Mouse (Mus musculus) neural tube, embryonic 14.5 days (tissue): ENCODE data around the gene Cpsf4l. TPM values are rescaled to one million over a fixed set of nuclear protein-coding genes. Genes with fewer than 3 reads are reported as not detected.

Source experiments
- ATAC-seq: fragments of 200-750 bp; cut with Nextera tagmentation; 2 replicates; pipeline ENCODE4 v1.8.0; 2017; ENCODE audit warnings: low read depth, mild to moderate bottlenecking, moderate TSS enrichment, moderate library complexity
- H3K27ac ChIP-seq: fragments of 300-500 bp; sonication (generic); 2 replicates; pipeline ENCODE4 v1.5.1; 2014; ENCODE audit warnings: low read depth, mild to moderate bottlenecking, control low read depth, low read length, moderate library complexity, mixed read lengths
- H3K27me3 ChIP-seq: fragments of 300-500 bp; sonication (generic); 2 replicates; pipeline ENCODE4 v1.6.1; 2014; ENCODE audit warnings: low read length; ENCODE audit not compliant: control insufficient read depth, insufficient read depth
- H3K36me3 ChIP-seq: fragments of 300-500 bp; sonication (generic); 2 replicates; pipeline ENCODE4 v1.6.1; 2014; ENCODE audit warnings: low read length, mixed read lengths; ENCODE audit not compliant: control insufficient read depth, insufficient read depth
- H3K4me1 ChIP-seq: fragments of 300-500 bp; sonication (generic); 2 replicates; pipeline ENCODE4 v1.6.1; 2014; ENCODE audit warnings: low read length; ENCODE audit not compliant: control insufficient read depth, insufficient read depth
- H3K4me2 ChIP-seq: fragments of 300-500 bp; sonication (generic); 2 replicates; pipeline ENCODE4 v1.6.1; 2014; ENCODE audit warnings: mild to moderate bottlenecking, low read depth, low read length, control low read depth
- H3K4me3 ChIP-seq: fragments of 300-500 bp; sonication (generic); 2 replicates; pipeline ENCODE4 v1.5.1; 2014; ENCODE audit warnings: low read depth, low read length, control low read depth, mixed read lengths
- H3K9ac ChIP-seq: fragments of 300-500 bp; sonication (generic); replicated peaks from 2 replicates; pipeline ENCODE4 v1.6.1; 2014; ENCODE audit warnings: low read depth, mild to moderate bottlenecking, control low read depth, low read length, mixed read lengths
- H3K9me3 ChIP-seq: fragments of 300-500 bp; sonication (generic); 2 replicates; pipeline ENCODE4 v1.6.1; 2016; ENCODE audit warnings: low read length; ENCODE audit not compliant: control insufficient read depth
- WGBS: fragments of 180-500 bp; shearing (Covaris S2); extraction: QIAGEN DNeasy Blood & Tissue Kit; methylation state at CpG from one replicate; pipeline ENCODE4 v1.1.7; 2014; 5-methylcytosine and 5-hydroxymethylcytosine counted together
- polyA plus RNA-seq: library from polyadenylated mRNA; unstranded; fragments of >200 nt; fragmentation: Nextera tagmentation; extraction: Ambion mirVana; gene quantifications from 2 replicates; pipeline ENCODE4 v1.2.1, GENCODE M21; 2014

The Cpsf4l gene
- polyA plus RNA-seq, 1 experiment from 2014 or later, result 0.72 TPM

DNA sequence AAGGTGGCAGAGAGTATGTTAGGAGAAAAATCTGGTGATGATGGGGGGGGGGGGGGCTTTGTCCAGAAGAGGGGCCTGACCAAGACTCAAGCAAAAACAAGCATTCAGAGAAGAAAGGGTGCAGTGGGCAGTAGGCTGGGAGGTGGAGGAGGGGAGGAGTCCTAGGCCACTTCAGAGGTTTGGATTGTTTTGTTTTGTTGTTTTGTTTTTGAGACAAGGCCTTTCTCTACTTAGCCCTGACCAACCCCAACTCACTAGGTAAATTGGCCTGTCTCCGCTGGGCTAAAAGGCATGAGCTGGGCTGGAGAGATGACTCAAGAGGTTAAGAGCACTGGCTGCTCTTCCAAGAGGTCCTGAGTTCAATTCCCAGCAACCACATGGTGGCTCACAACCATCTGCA lies 1.2 kb upstream of the Cpsf4l start:
- Histone ChIP-seq H3K27me3 (no peaks in the 10 kb centered on the region; the same call in 1 of the 2 replicates), H3K4me3 (no peak overlapping the region), H3K36me3 (no peaks in the 10 kb centered on the region), H3K27ac (no peak overlapping the region), H3K9me3 (no peaks in the 10 kb centered on the region), H3K4me2 (no peak overlapping the region), H3K9ac (no peak overlapping the region), H3K4me1 (peaks cover 15% of the 10 kb centered on the region)
- WGBS, result 35% methylated on average over 1 of the region's 1 CpGs
- ATAC-seq, result no peak

DNA sequence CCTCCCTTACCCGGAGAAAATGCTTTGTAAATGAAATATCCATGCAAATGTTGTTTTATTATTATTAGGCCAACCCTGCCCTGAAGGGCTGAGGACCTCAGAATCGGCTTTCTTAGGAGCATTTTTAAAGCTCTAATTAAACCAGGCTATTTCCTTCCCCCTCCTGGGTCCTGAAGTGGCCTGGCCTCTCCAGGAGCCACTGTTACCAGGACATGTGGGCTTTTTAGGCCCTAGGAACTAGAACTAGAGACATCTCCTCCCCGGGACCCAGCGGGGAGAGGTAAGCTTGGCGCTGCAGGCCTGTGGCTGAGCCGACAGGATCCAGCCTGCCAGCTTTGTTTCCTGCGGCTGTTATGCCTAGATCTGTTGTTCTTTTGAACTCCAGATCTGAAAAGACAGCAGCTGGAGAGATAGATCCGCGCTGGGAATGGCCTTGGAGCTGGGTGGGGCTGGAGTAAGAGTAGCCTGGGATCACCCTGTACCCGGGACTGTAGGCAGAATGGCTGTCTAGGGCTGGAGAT lies 500 bp upstream of the Cpsf4l start:
- peaks cover 15% of the 10 kb centered on the region for H3K4me1 ChIP-seq
- no peak for ATAC-seq
- H3K9me3 ChIP-seq, result no peaks in the 10 kb centered on the region
- no peak overlapping the region for H3K4me2 ChIP-seq
- no peaks in the 10 kb centered on the region for H3K36me3 ChIP-seq
- no peak overlapping the region for H3K4me3 ChIP-seq
- peak overlapping the region; percentile 32 for H3K9ac ChIP-seq
- peak overlapping the region; percentile 58 for H3K27ac ChIP-seq
- H3K27me3 ChIP-seq, result no peaks in the 10 kb centered on the region; the same call in 1 of the 2 replicates
- WGBS, result 3% methylated on average over 10 of the region's 10 CpGs

DNA sequence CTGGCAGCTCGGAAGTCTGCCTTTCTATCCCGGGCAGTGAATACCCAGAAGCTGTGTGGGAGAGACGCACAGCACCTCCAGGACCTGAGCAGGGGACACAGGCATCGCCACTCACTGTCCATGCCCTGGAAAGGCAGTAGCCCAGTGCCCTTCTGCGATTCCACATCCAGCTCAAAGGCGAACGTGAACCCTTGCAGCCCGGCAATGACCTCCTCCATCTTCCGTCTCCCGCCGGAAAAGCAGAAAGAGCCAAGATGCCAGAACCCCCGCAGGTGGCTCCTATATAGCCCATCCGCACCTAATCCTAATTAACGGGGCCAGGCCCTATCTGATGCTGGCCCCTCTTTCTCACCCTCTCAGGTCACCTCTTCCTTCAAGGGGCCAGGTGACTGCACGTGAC lies 545 bp downstream of the Cpsf4l start:
- 14% methylated on average over 15 of the region's 15 CpGs for WGBS
- Histone ChIP-seq H3K27ac (no peak overlapping the region), H3K4me1 (peaks cover 15% of the 10 kb centered on the region), H3K36me3 (no peaks in the 10 kb centered on the region), H3K27me3 (no peaks in the 10 kb centered on the region; the same call in 1 of the 2 replicates), H3K9ac (no peak overlapping the region), H3K4me3 (no peak overlapping the region), H3K4me2 (no peak overlapping the region), H3K9me3 (no peaks in the 10 kb centered on the region)
- no peak for ATAC-seq

GRCm38 (mm10) chr11:113708629-113709213 lies 1.1 kb downstream of the Cpsf4l start:
- Histone ChIP-seq H3K4me1 (peaks cover 15% of the 10 kb centered on the region), H3K9ac (no peak overlapping the region), H3K9me3 (no peaks in the 10 kb centered on the region), H3K4me2 (no peak overlapping the region), H3K4me3 (no peak overlapping the region), H3K36me3 (no peaks in the 10 kb centered on the region), H3K27ac (no peak overlapping the region), H3K27me3 (no peaks in the 10 kb centered on the region; the same call in 1 of the 2 replicates)
- ATAC-seq, result no peak
- 55% methylated on average over 19 of the region's 19 CpGs for WGBS

DNA sequence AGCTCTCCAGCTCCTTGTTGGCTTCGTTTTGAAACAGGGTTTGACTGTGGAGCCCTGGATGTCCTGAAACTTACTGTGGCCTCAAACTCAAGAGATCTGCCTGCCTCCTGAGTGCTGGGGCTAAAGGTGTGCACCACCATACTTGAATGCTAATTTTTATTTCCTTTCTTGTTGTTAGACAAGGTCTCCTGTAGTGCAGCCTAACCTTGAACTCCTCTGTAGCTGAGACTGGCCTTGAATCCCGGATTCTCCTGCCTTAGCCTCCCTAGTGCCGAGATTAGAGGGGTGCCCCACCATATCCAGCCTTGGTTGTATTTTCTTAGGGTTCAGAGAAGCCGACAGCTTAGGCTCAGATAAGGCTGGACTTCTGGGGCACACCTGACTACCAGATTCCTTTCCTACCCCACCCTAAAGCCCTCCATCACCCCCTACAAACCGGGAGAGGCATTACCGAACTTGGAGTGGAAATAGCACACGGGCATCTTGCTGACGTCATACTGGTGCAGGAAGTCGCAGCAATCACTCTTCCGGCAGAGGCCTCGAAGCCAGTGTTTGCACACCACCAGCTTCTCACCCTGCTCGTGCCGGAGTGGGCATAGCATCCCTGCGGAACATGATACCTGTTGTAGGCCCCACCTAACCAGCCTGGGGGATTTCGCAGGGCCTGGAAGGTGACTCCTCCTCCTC lies 3.7 kb downstream of the Cpsf4l start:
- H3K9me3 ChIP-seq, result no peaks in the 10 kb centered on the region
- no peak overlapping the region for H3K4me3 ChIP-seq
- ATAC-seq, result no peak
- H3K4me2 ChIP-seq, result no peak overlapping the region
- no peaks in the 10 kb centered on the region for H3K36me3 ChIP-seq
- H3K4me1 ChIP-seq, result peaks cover 15% of the 10 kb centered on the region
- H3K27ac ChIP-seq, result no peak overlapping the region
- WGBS, result 92% methylated on average over 15 of the region's 15 CpGs
- no peak overlapping the region for H3K9ac ChIP-seq
- H3K27me3 ChIP-seq, result no peaks in the 10 kb centered on the region; the same call in 1 of the 2 replicates

DNA sequence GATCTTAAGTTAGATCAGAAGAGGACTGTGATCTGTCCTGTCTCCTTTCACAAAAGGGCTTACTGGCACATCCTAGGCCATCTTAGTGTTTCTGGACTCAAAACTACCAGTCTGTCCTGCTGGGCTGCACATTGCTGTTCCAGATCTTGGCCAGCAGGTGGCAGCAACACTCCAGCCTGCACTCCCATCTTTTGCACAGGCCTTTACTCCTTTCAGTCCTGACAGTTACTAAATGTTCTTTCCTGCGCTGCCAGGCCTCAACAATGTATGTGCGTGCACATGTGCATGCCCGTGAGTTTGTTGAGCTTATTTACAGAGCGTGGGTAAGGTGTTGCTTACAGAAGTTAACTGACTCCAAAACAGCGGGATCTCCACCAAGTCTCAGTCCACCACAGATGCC lies 6.1 kb downstream of the Cpsf4l start:
- H3K27me3 ChIP-seq, result no peaks in the 10 kb centered on the region
- no peaks in the 10 kb centered on the region for H3K9me3 ChIP-seq
- H3K27ac ChIP-seq, result no peak overlapping the region
- H3K4me3 ChIP-seq, result no peak overlapping the region
- ATAC-seq, result peak; percentile 66; the same call in 1 of the 2 replicates
- no peak overlapping the region for H3K4me2 ChIP-seq
- no peaks in the 10 kb centered on the region for H3K36me3 ChIP-seq
- no peaks in the 10 kb centered on the region for H3K4me1 ChIP-seq
- WGBS, result 40% methylated on average over 5 of the region's 5 CpGs
- no peak overlapping the region for H3K9ac ChIP-seq

DNA sequence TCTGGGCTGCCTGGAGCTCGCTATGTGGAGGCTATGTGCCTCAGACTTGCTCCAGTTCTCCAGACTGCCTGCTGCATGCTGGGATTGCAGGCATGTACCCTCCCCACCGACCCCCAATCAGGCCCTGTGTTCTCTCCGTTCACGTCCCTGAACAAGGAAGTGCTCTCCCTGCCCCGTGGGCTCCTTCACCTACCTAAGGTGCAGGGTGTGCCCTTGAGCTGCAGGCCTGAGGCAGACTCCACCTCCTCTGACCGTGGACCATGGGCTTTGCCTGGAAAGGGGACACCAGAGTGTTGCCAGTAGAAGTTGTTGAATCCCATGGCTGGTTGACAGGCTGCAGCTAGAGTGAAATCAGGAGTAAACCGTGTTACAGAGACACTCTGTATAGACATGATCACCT lies 10.2 kb downstream of the Cpsf4l start:
- H3K4me2 ChIP-seq, result no peak overlapping the region

GRCm38 (mm10) chr11:113698013-113698545 lies 11.7 kb downstream of the Cpsf4l start:
- no peak for ATAC-seq
- H3K36me3 ChIP-seq, result peaks cover 22% of the 10 kb centered on the region; the same call in 1 of the 2 replicates
- 82% methylated on average over 12 of the region's 12 CpGs for WGBS

More for the DNA sequence above, 10.2 kb downstream of the Cpsf4l start:
- no peak for ATAC-seq
- H3K4me1 ChIP-seq, result no peaks in the 10 kb centered on the region
- no peaks in the 10 kb centered on the region for H3K9me3 ChIP-seq
- H3K27me3 ChIP-seq, result no peaks in the 10 kb centered on the region
- no peak overlapping the region for H3K4me3 ChIP-seq
- WGBS, result 92% methylated on average over 7 of the region's 7 CpGs
- no peak overlapping the region for H3K9ac ChIP-seq
- peaks cover 13% of the 10 kb centered on the region; the same call in 1 of the 2 replicates for H3K36me3 ChIP-seq
- no peak overlapping the region for H3K27ac ChIP-seq

DNA sequence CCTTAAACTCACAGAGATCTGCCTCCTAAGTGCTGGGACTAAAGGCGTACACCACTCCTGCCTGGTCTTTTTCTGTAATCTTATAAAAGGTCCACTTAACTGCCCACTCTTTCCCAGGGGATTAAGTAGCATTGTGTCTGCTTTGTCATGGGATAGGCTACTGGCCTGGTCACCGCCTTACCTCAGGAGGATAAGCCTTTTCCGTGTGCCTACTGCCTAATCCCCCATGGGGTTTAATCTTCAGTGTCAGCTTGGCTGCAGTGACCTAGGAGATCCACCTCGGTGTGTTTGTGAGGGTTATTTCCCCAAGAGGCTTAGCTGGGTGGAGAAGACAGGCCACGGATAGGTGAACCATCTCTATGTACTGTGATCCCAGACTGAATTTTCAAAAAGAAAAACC lies 12.2 kb downstream of the Cpsf4l start:
- 79% methylated on average over 5 of the region's 5 CpGs for WGBS

More at GRCm38 (mm10) chr11:113698013-113698545, 11.7 kb downstream of the Cpsf4l start:
- no peak overlapping the region for H3K4me2 ChIP-seq
- H3K4me3 ChIP-seq, result no peak overlapping the region
- no peaks in the 10 kb centered on the region for H3K27me3 ChIP-seq
- H3K9me3 ChIP-seq, result no peaks in the 10 kb centered on the region
- H3K9ac ChIP-seq, result no peak overlapping the region
- no peaks in the 10 kb centered on the region for H3K4me1 ChIP-seq
- no peak overlapping the region for H3K27ac ChIP-seq

More for the DNA sequence above, 12.2 kb downstream of the Cpsf4l start:
- no peak for ATAC-seq
- no peak overlapping the region for H3K27ac ChIP-seq
- no peaks in the 10 kb centered on the region for H3K27me3 ChIP-seq
- no peak overlapping the region for H3K4me2 ChIP-seq
- no peaks in the 10 kb centered on the region for H3K9me3 ChIP-seq
- H3K4me3 ChIP-seq, result no peak overlapping the region
- peaks cover 26% of the 10 kb centered on the region for H3K36me3 ChIP-seq
- no peak overlapping the region for H3K9ac ChIP-seq
- no peaks in the 10 kb centered on the region for H3K4me1 ChIP-seq
